Mouse (Mus musculus): ENCODE measurements around the gene Zfp672. TPM values are rescaled to one million over a fixed set of nuclear protein-coding genes. Genes with fewer than 3 reads are reported as not detected.

Zfp672 gene
- polyA plus RNA-seq, 1 experiment from 2014 or later: 31.6 TPM

- WGBS: 65% methylated on average over 3 of the region's 3 CpGs
- Histone ChIP-seq H3K27me3 (no peaks in the 10 kb centered on the region), H3K36me3 (peaks cover 23% of the 10 kb centered on the region), H3K27ac (no peak overlapping the region), H3K9ac (no peak overlapping the region), H3K4me3 (no peak overlapping the region), H3K4me2 (no peak overlapping the region), H3K4me1 (replicated peaks) (peaks cover 33% of the 10 kb centered on the region), H3K9me3 (replicated peaks) (no peaks in the 10 kb centered on the region)
- no peak for ATAC-seq (replicated peaks; ENCODE audit: insufficient number of reproducible peaks, insufficient read depth, low FRiP score, low read depth)
These were observed 5.4 kb downstream of the Zfp672 start for GRCm38 (mm10) chr11:58324614-58325229.

DNA sequence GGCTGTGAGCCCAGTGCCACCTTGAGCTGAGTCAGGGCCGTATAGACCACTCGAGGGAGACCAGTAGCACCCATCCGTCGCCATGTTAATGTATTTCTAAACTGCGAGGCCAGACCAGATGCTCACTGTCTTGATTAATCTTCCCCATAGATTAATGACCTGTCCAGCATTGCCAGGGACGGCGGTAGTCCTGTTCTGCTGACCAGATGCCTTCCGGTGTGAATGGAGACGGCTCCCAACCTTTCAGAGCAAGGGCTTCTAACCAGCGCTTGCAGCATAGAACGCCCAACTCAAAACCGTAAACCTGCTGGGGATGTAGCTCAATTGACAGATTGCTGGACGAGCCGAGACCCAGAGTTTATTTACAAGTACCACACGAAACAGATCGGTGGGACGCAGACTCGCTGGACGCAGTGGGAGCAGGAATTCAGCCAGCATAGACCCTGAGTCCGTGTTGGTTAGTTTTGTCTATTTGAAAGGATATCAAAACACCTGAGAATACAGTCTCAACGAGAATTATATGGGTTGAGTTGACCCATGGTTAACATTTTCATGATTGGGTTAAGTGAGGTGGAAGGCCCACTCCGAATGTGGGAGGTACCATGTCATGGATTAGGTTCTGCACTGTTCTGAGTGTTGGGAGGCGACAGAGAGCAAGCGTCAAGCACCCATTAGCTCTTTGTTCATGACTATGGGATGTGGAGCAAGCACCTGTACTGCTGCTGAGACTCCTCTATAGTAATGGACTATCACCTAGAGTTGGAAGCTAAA is 6.4 kb downstream of the Zfp672 start:
- H3K4me3 ChIP-seq: peak overlapping the region; percentile 78
- H3K36me3 ChIP-seq: peaks cover 31% of the 10 kb centered on the region
- H3K9ac ChIP-seq: peak overlapping the region; percentile 85
- H3K4me2 ChIP-seq: peak overlapping the region; percentile 81
- peaks cover 24% of the 10 kb centered on the region for H3K4me1 ChIP-seq (replicated peaks)
- no peak for ATAC-seq (replicated peaks; ENCODE audit: insufficient number of reproducible peaks, insufficient read depth, low FRiP score, low read depth)
- H3K27me3 ChIP-seq: no peaks in the 10 kb centered on the region
- no peaks in the 10 kb centered on the region for H3K9me3 ChIP-seq (replicated peaks)
- 14% methylated on average over 24 of the region's 24 CpGs for WGBS
- H3K27ac ChIP-seq: peak overlapping the region; percentile 99

DNA sequence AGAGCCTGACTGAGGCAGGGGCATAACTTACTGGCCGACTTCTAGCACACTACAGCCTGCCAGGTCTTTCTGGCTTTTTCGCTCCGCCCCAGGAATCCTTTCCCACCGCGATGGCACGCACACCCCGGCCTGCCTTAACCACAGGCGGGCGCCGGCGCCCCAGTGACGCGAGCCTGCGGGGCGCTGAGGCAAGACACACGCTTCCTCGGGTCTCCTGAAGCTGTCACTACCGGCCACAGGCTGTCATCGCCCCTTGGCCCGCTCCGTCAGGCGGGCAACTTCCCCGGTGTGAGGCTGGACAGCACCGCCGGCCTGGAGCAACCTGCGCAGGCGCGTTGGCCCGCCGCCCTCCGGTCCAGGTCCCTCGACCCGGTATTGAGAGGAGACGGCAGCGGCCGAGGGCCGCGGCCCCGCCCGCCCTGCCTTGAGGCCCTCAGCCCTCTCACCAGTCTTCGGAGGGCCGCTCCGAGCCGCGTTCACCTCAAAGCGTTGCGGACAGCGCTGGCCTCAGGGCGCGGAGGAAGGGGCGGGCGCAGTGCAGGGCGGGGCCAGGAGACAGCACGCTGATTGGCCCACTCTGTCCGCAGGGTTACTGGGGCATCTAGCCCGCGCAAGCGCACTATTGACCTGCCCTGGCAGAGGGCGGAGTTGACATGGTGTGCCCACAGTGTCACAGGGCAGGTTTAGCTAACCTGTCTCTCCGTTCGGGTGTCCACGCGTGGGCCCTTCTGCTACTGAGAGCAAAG is 7.1 kb downstream of the Zfp672 start:
- Histone ChIP-seq H3K9me3 (replicated peaks) (no peaks in the 10 kb centered on the region), H3K4me2 (peak overlapping the region; percentile 81), H3K4me1 (replicated peaks) (peaks cover 21% of the 10 kb centered on the region), H3K36me3 (peaks cover 38% of the 10 kb centered on the region), H3K9ac (peak overlapping the region; percentile 85), H3K27ac (peak overlapping the region; percentile 99), H3K27me3 (no peaks in the 10 kb centered on the region), H3K4me3 (peak overlapping the region; percentile 78)
- WGBS: under 1% methylated on average over 63 of the region's 63 CpGs
- peak; percentile 99 for ATAC-seq (replicated peaks; ENCODE audit: insufficient number of reproducible peaks, insufficient read depth, low FRiP score, low read depth)

GRCm38 (mm10) chr11:58316768-58317390 is 13.3 kb downstream of the Zfp672 start:
- Histone ChIP-seq H3K9ac (no peak overlapping the region), H3K4me1 (replicated peaks) (peaks cover 7% of the 10 kb centered on the region), H3K4me3 (no peak overlapping the region), H3K4me2 (no peak overlapping the region), H3K27ac (no peak overlapping the region), H3K36me3 (peaks cover 41% of the 10 kb centered on the region), H3K9me3 (replicated peaks) (no peaks in the 10 kb centered on the region), H3K27me3 (no peaks in the 10 kb centered on the region)
- no peak for ATAC-seq (replicated peaks; ENCODE audit: insufficient number of reproducible peaks, insufficient read depth, low FRiP score, low read depth)
- 68% methylated on average over 28 of the region's 28 CpGs for WGBS

DNA sequence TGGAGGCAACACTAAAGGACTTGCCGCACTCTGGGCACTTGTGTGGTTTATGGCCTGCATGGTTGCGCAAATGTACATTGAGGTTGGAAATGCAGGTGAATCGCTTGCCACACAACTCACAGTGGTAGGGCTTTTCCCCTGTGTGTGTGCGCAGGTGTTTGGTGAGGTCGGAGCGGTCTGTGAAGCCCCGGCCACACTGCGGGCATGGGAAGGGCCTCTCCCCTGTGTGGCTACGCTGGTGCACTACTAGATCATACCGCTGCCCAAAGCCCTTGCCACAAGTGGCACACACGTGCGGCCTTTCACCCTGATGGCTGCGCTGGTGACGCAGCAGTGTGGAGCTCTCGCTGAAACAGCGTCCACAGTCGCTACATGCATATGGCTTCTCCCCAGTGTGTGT is 13.8 kb downstream of the Zfp672 start:
- no peaks in the 10 kb centered on the region for H3K9me3 ChIP-seq (replicated peaks)
- no peak overlapping the region for H3K4me3 ChIP-seq
- no peak overlapping the region for H3K27ac ChIP-seq
- no peak overlapping the region for H3K9ac ChIP-seq
- H3K4me2 ChIP-seq: no peak overlapping the region
- no peak for ATAC-seq (replicated peaks; ENCODE audit: insufficient number of reproducible peaks, insufficient read depth, low FRiP score, low read depth)
- peaks cover 2% of the 10 kb centered on the region; the same call in 1 of the 2 replicates for H3K4me1 ChIP-seq (replicated peaks)
- no peaks in the 10 kb centered on the region for H3K27me3 ChIP-seq
- peaks cover 41% of the 10 kb centered on the region for H3K36me3 ChIP-seq
- WGBS: 82% methylated on average over 17 of the region's 17 CpGs

DNA sequence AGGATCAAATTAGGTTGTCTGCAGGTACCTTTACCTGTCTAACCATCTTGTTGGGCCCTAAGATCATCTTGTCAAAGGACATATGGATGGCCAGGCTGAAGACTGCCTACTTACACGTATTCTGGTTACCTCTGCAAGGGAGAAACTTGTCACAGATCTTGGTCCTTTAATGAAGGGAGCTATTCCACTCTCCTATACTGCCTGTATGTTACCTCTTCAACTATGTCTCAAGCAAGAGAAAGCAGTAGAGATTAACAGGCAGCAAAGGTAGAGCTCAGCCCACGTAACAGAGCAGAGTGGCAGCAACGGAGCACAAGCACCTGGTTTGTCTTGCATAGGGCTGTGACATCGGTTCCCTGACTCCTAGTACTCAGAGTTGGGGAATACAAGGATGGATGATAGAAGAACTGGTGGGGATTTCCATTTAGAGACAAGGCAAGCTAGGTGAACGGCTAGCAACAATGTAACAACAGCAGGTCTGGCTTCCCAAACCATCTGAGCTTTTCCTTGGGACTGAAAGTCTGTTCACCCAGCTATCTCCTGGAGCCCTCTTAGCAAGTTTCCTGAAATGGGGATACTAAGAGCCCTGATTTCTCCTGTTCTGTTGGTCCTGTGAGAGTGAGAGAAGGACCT is 14.5 kb downstream of the Zfp672 start:
- H3K27ac ChIP-seq: no peak overlapping the region
- WGBS: 90% methylated on average over 5 of the region's 5 CpGs
- H3K36me3 ChIP-seq: peaks cover 36% of the 10 kb centered on the region
- no peak overlapping the region for H3K9ac ChIP-seq
- ATAC-seq (replicated peaks; ENCODE audit: insufficient number of reproducible peaks, insufficient read depth, low FRiP score, low read depth): no peak
- no peaks in the 10 kb centered on the region for H3K27me3 ChIP-seq
- no peak overlapping the region for H3K4me3 ChIP-seq
- H3K4me2 ChIP-seq: no peak overlapping the region
- no peaks in the 10 kb centered on the region for H3K9me3 ChIP-seq (replicated peaks)
- no peaks in the 10 kb centered on the region for H3K4me1 ChIP-seq (replicated peaks)

GRCm38 (mm10) chr11:58314069-58314468 is 16.1 kb downstream of the Zfp672 start:
- Histone ChIP-seq H3K27ac (no peak overlapping the region), H3K4me3 (no peak overlapping the region), H3K4me1 (replicated peaks) (no peaks in the 10 kb centered on the region), H3K36me3 (peaks cover 22% of the 10 kb centered on the region), H3K9me3 (replicated peaks) (no peaks in the 10 kb centered on the region), H3K9ac (no peak overlapping the region), H3K4me2 (no peak overlapping the region), H3K27me3 (no peaks in the 10 kb centered on the region)
- 52% methylated on average over 6 of the region's 6 CpGs for WGBS
- ATAC-seq (replicated peaks; ENCODE audit: insufficient number of reproducible peaks, insufficient read depth, low FRiP score, low read depth): no peak

- H3K27ac ChIP-seq: no peak overlapping the region
- 95% methylated on average over 9 of the region's 9 CpGs for WGBS
- H3K4me3 ChIP-seq: no peak overlapping the region
- no peaks in the 10 kb centered on the region for H3K27me3 ChIP-seq
- no peak overlapping the region for H3K9ac ChIP-seq
- no peak for ATAC-seq (replicated peaks; ENCODE audit: insufficient number of reproducible peaks, insufficient read depth, low FRiP score, low read depth)
- peaks cover 20% of the 10 kb centered on the region for H3K4me1 ChIP-seq (replicated peaks)
- H3K4me2 ChIP-seq: no peak overlapping the region
- no peaks in the 10 kb centered on the region for H3K36me3 ChIP-seq
- no peaks in the 10 kb centered on the region for H3K9me3 ChIP-seq (replicated peaks)
These were observed 21.5 kb downstream of the Zfp672 start for GRCm38 (mm10) chr11:58308661-58309060.

- peak; percentile 38 for ATAC-seq (replicated peaks; ENCODE audit: insufficient number of reproducible peaks, insufficient read depth, low FRiP score, low read depth)
- under 1% methylated on average over 42 of the region's 42 CpGs for whole genome bisulfite sequencing
- peak overlapping the region; percentile 13; the same call in 1 of the 2 replicates for H3K27ac ChIP-seq
These were observed 22.6 kb downstream of the Zfp672 start for GRCm38 (mm10) chr11:58307411-58308080.

DNA sequence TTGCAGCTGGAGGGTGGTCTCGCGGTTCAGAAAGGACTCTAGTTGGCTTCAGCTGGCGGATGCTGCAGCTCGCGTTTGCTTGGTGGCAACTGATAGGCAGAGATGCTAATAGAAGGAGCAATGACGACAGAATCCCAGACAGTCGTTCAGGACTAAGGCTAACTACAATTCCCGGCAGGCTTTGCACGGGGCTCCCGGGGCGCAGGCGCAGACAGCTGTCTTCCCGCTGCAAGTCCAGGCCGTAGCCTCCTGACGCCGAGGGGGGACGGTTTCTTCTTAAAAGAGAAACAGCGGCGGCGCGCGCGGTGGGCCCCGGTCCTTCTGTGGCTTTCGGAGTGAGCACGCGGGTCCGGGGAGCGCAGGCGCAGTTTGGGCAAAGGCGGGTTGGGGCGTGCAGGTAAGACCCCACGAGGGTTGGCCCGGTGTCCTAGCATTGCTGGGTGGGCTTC is 23.3 kb downstream of the Zfp672 start, which contains the start of gene Zfp692:
Gene Zfp692, plus strand, starts transcription at position 210 of the 449 bp plus-strand sequence.
- H3K9me3 ChIP-seq (replicated peaks): no peaks in the 10 kb centered on the region
- H3K9ac ChIP-seq: peak within 1 kb of the TSS; percentile 67
- H3K36me3 ChIP-seq: no peaks in the 10 kb centered on the region
- H3K4me2 ChIP-seq: peak within 1 kb of the TSS; percentile 98
- peak within 1 kb of the TSS; percentile 62 for H3K4me3 ChIP-seq
- WGBS: under 1% methylated on average over 34 of the region's 34 CpGs
- H3K27ac ChIP-seq: peak within 1 kb of the TSS; percentile 13; the same call in 1 of the 2 replicates
- peak; percentile 59 for ATAC-seq (replicated peaks; ENCODE audit: insufficient number of reproducible peaks, insufficient read depth, low FRiP score, low read depth)
- H3K4me1 ChIP-seq (replicated peaks): peaks cover 22% of the 10 kb centered on the region
- no peaks in the 10 kb centered on the region for H3K27me3 ChIP-seq

More at GRCm38 (mm10) chr11:58307411-58308080, 22.6 kb downstream of the Zfp672 start:
- Histone ChIP-seq H3K9ac (peak overlapping the region; percentile 67), H3K36me3 (no peaks in the 10 kb centered on the region), H3K9me3 (replicated peaks) (no peaks in the 10 kb centered on the region), H3K4me3 (peak overlapping the region; percentile 62), H3K27me3 (no peaks in the 10 kb centered on the region), H3K4me2 (peak overlapping the region; percentile 98), H3K4me1 (replicated peaks) (peaks cover 22% of the 10 kb centered on the region)
